Mouse (Mus musculus) hindbrain, embryonic 16.5 days (tissue): Measurements from ENCODE around the gene 2900026A02Rik. TPM values are rescaled to one million over a fixed set of nuclear protein-coding genes. Genes with fewer than 3 reads are reported as not detected.

Experiments
- ATAC-seq: fragments of 200-750 bp; cut with Nextera tagmentation; 2 replicates; pipeline ENCODE4 v1.8.0; 2017; ENCODE audit warnings: moderate TSS enrichment, moderate library complexity
- H3K27ac ChIP-seq: fragments of 300-500 bp; sonication (generic); 2 replicates; pipeline ENCODE4 v1.5.1; 2014; ENCODE audit warnings: low read depth, mild to moderate bottlenecking, control low read depth, low read length, moderate library complexity
- H3K27me3 ChIP-seq: fragments of 300-500 bp; sonication (generic); replicated peaks from 2 replicates; pipeline ENCODE4 v1.6.1; 2014; ENCODE audit warnings: low read length; ENCODE audit not compliant: control insufficient read depth, insufficient read depth
- H3K36me3 ChIP-seq: fragments of 300-500 bp; sonication (generic); 2 replicates; pipeline ENCODE4 v1.6.1; 2014; ENCODE audit warnings: mild to moderate bottlenecking, low read length, moderate library complexity, mixed read lengths; ENCODE audit not compliant: control insufficient read depth, insufficient read depth
- H3K4me1 ChIP-seq: fragments of 300-500 bp; sonication (generic); 2 replicates; pipeline ENCODE4 v1.6.1; 2014; ENCODE audit warnings: low read depth, low read length; ENCODE audit not compliant: control insufficient read depth, insufficient read depth
- H3K4me2 ChIP-seq: fragments of 300-500 bp; sonication (generic); 2 replicates; pipeline ENCODE4 v1.6.1; 2014; ENCODE audit warnings: mild to moderate bottlenecking, low read length, control low read depth, moderate library complexity
- H3K4me3 ChIP-seq: fragments of 300-500 bp; sonication (generic); 2 replicates; pipeline ENCODE4 v1.5.1; 2014; ENCODE audit warnings: mild to moderate bottlenecking, low read length, control low read depth, moderate library complexity
- H3K9ac ChIP-seq: fragments of 300-500 bp; sonication (generic); 2 replicates; pipeline ENCODE4 v1.6.1; 2014; ENCODE audit warnings: low read depth, mild to moderate bottlenecking, control low read depth, low read length, moderate library complexity
- H3K9me3 ChIP-seq: fragments of 300-500 bp; sonication (generic); 2 replicates; pipeline ENCODE4 v1.6.1; 2014; ENCODE audit warnings: mild to moderate bottlenecking, low read length, moderate library complexity; ENCODE audit not compliant: control insufficient read depth
- WGBS: fragments of 180-500 bp; shearing (Covaris S2); extraction: QIAGEN DNeasy Blood & Tissue Kit; methylation state at CpG from one replicate; pipeline ENCODE4 v1.1.7; 2014; 5-methylcytosine and 5-hydroxymethylcytosine counted together
- polyA plus RNA-seq: library from polyadenylated mRNA; unstranded; fragments of >200 nt; fragmentation: Nextera tagmentation; extraction: Ambion mirVana; gene quantifications from 2 replicates; pipeline ENCODE4 v1.2.1, GENCODE M21; 2015

Gene 2900026A02Rik
- polyA plus RNA-seq, 1 experiment from 2014 or later, result 4.3 TPM

GRCm38 (mm10) chr5:113092406-113092805 lies 128.6 kb downstream of the 2900026A02Rik start:
- H3K27ac ChIP-seq, result no peak overlapping the region
- no peak for ATAC-seq
- no peak overlapping the region for H3K9ac ChIP-seq

GRCm38 (mm10) chr5:113091162-113091561 lies 129.9 kb downstream of the 2900026A02Rik start:
- no peaks in the 10 kb centered on the region for H3K27me3 ChIP-seq
- no peak overlapping the region for H3K27ac ChIP-seq
- WGBS, result 55% methylated on average over 5 of the region's 5 CpGs
- no peaks in the 10 kb centered on the region for H3K36me3 ChIP-seq
- no peak overlapping the region for H3K4me3 ChIP-seq
- H3K9ac ChIP-seq, result no peak overlapping the region
- H3K9me3 ChIP-seq, result no peaks in the 10 kb centered on the region
- ATAC-seq, result peak; percentile 52; the same call in 1 of the 2 replicates
- H3K4me2 ChIP-seq, result no peak overlapping the region
- peaks cover 4% of the 10 kb centered on the region for H3K4me1 ChIP-seq

More at GRCm38 (mm10) chr5:113092406-113092805, 128.6 kb downstream of the 2900026A02Rik start:
- Histone ChIP-seq H3K4me3 (no peak overlapping the region), H3K4me1 (no peaks in the 10 kb centered on the region), H3K27me3 (no peaks in the 10 kb centered on the region), H3K9me3 (no peaks in the 10 kb centered on the region), H3K4me2 (no peak overlapping the region), H3K36me3 (no peaks in the 10 kb centered on the region)
- whole genome bisulfite sequencing, result 70% methylated on average over 7 of the region's 7 CpGs

GRCm38 (mm10) chr5:113090750-113091149 lies 130.3 kb downstream of the 2900026A02Rik start:
- no peak overlapping the region for H3K9ac ChIP-seq
- H3K4me3 ChIP-seq, result no peak overlapping the region
- no peaks in the 10 kb centered on the region for H3K36me3 ChIP-seq
- no peaks in the 10 kb centered on the region for H3K9me3 ChIP-seq
- peaks cover 7% of the 10 kb centered on the region for H3K4me1 ChIP-seq
- H3K27ac ChIP-seq, result no peak overlapping the region
- WGBS, result 91% methylated on average over 11 of the region's 11 CpGs
- H3K27me3 ChIP-seq, result no peaks in the 10 kb centered on the region
- H3K4me2 ChIP-seq, result no peak overlapping the region
- ATAC-seq, result peak; percentile 12; the same call in 1 of the 2 replicates

GRCm38 (mm10) chr5:113090077-113090690 lies 130.9 kb downstream of the 2900026A02Rik start:
- H3K9me3 ChIP-seq, result no peaks in the 10 kb centered on the region
- no peak overlapping the region for H3K4me3 ChIP-seq
- no peak overlapping the region for H3K27ac ChIP-seq
- H3K4me2 ChIP-seq, result no peak overlapping the region
- peaks cover 7% of the 10 kb centered on the region for H3K4me1 ChIP-seq
- whole genome bisulfite sequencing, result 85% methylated on average over 24 of the region's 24 CpGs
- H3K36me3 ChIP-seq, result no peaks in the 10 kb centered on the region
- H3K9ac ChIP-seq, result no peak overlapping the region
- H3K27me3 ChIP-seq, result no peaks in the 10 kb centered on the region
- ATAC-seq, result no peak

GRCm38 (mm10) chr5:113087465-113087864 lies 133.6 kb downstream of the 2900026A02Rik start:
- H3K27ac ChIP-seq, result no peak overlapping the region
- no peak overlapping the region for H3K4me2 ChIP-seq
- H3K9ac ChIP-seq, result no peak overlapping the region
- no peak overlapping the region for H3K4me3 ChIP-seq
- H3K27me3 ChIP-seq, result no peaks in the 10 kb centered on the region
- peaks cover 7% of the 10 kb centered on the region for H3K4me1 ChIP-seq
- 80% methylated on average over 2 of the region's 2 CpGs for WGBS
- no peak for ATAC-seq
- no peaks in the 10 kb centered on the region for H3K36me3 ChIP-seq
- H3K9me3 ChIP-seq, result no peaks in the 10 kb centered on the region

- ATAC-seq, result no peak
- Histone ChIP-seq H3K27me3 (no peaks in the 10 kb centered on the region), H3K4me1 (peaks cover 7% of the 10 kb centered on the region), H3K36me3 (no peaks in the 10 kb centered on the region), H3K27ac (peak overlapping the region; percentile 16), H3K4me2 (no peak overlapping the region), H3K4me3 (no peak overlapping the region), H3K9me3 (no peaks in the 10 kb centered on the region), H3K9ac (no peak overlapping the region)
- 50% methylated on average over 4 of the region's 4 CpGs for WGBS
Observed at GRCm38 (mm10) chr5:113086990-113087389, 134.0 kb downstream of the 2900026A02Rik start.

- H3K36me3 ChIP-seq, result no peaks in the 10 kb centered on the region
- no peaks in the 10 kb centered on the region for H3K9me3 ChIP-seq
- H3K9ac ChIP-seq, result no peak overlapping the region
- H3K4me3 ChIP-seq, result no peak overlapping the region
- no peak overlapping the region for H3K4me2 ChIP-seq
- H3K4me1 ChIP-seq, result peaks cover 7% of the 10 kb centered on the region
- 58% methylated on average over 12 of the region's 12 CpGs for WGBS
- H3K27me3 ChIP-seq, result no peaks in the 10 kb centered on the region
- ATAC-seq, result no peak
- H3K27ac ChIP-seq, result peak overlapping the region; percentile 16
Observed at GRCm38 (mm10) chr5:113086439-113086838, 134.6 kb downstream of the 2900026A02Rik start.

- H3K27ac ChIP-seq, result peak overlapping the region; percentile 11; the same call in 1 of the 2 replicates
- H3K36me3 ChIP-seq, result no peaks in the 10 kb centered on the region
- no peak overlapping the region for H3K4me2 ChIP-seq
- ATAC-seq, result no peak
- peaks cover 7% of the 10 kb centered on the region for H3K4me1 ChIP-seq
- no peaks in the 10 kb centered on the region for H3K27me3 ChIP-seq
- H3K9ac ChIP-seq, result no peak overlapping the region
- no peak overlapping the region for H3K4me3 ChIP-seq
- no peaks in the 10 kb centered on the region for H3K9me3 ChIP-seq
- WGBS, result 61% methylated on average over 2 of the region's 2 CpGs
Observed at GRCm38 (mm10) chr5:113085931-113086330, 135.1 kb downstream of the 2900026A02Rik start.

GRCm38 (mm10) chr5:113084309-113084708 lies 136.7 kb downstream of the 2900026A02Rik start:
- H3K4me2 ChIP-seq, result no peak overlapping the region
- no peak overlapping the region for H3K27ac ChIP-seq
- H3K9me3 ChIP-seq, result no peaks in the 10 kb centered on the region
- H3K4me1 ChIP-seq, result peaks cover 7% of the 10 kb centered on the region
- ATAC-seq, result no peak
- no peaks in the 10 kb centered on the region for H3K36me3 ChIP-seq
- 87% methylated on average over 2 of the region's 2 CpGs for WGBS
- H3K27me3 ChIP-seq, result no peaks in the 10 kb centered on the region
- H3K4me3 ChIP-seq, result no peak overlapping the region
- no peak overlapping the region for H3K9ac ChIP-seq
